Comparison of ENCODE assay signal across 16 mouse cellular contexts in the genomic region with DNA sequence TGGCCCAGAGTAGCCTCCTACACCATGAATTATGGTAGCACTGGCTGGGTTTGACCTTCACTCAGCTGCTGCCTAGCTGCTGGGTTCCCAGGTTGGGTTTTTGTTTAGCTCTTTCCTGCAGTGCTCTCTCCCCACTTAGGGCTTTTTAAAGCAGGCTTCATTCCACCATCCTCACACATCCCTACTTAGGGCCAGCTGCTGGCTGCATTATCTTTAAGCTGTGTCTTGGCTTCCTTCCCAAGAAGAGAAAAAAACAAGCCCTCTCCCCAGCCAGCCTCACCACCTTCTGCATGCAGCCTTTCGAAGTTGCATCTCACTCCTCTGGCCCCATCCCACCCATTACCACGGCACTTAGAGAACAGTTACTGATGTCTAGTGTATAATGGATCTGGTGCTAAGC. TPM values are rescaled to one million over a fixed set of nuclear protein-coding genes. Genes with fewer than 3 reads are reported as not detected.
DNase-seq lines count a peak whose midpoint lies in the region; ATAC-seq lines count a peak whose summit lies in the region.
"Had no signal": no experiment of that assay in that cellular context is flagged by ENCODE, and none has a peak within 500 bp of the region (broad histone marks: within the 10 kb centered on the region; RNA-seq: fewer than 3 reads in every experiment).

No protein-coding gene starts in this region.

- H3K9ac ChIP-seq in heart, embryonic 16.5 days (ENCODE audit: low read length), result no peak overlapping the region
- H3K9ac ChIP-seq in neural tube, embryonic 13.5 days, result no peak overlapping the region; the same call in 1 of the 2 replicates
- H3K9ac ChIP-seq in neural tube, embryonic 15.5 days (replicated peaks), result no peak overlapping the region
- no peak overlapping the region for H3K9ac ChIP-seq in forebrain, embryonic 13.5 days

- no peaks in the 10 kb centered on the region for H3K36me3 ChIP-seq in heart, embryonic 16.5 days (ENCODE audit: control insufficient read depth, insufficient read depth)
- no peaks in the 10 kb centered on the region for H3K36me3 ChIP-seq in neural tube, embryonic 13.5 days
- no peaks in the 10 kb centered on the region for H3K36me3 ChIP-seq in neural tube, embryonic 15.5 days
- H3K36me3 ChIP-seq in forebrain, embryonic 13.5 days (ENCODE audit: poor library complexity, severe bottlenecking), result no peaks in the 10 kb centered on the region

- H3K27me3 ChIP-seq in heart, embryonic 16.5 days (ENCODE audit: control insufficient read depth, insufficient read depth, low read length), result peaks cover 28% of the 10 kb centered on the region
- peaks cover 44% of the 10 kb centered on the region for H3K27me3 ChIP-seq in neural tube, embryonic 13.5 days
- H3K27me3 ChIP-seq in neural tube, embryonic 15.5 days (replicated peaks), result peaks cover 36% of the 10 kb centered on the region
- peaks cover 39% of the 10 kb centered on the region for H3K27me3 ChIP-seq in forebrain, embryonic 13.5 days

- no peak for DNase-seq in heart, adult 8-10 months (ENCODE audit: low spot score)
- DNase-seq in ovary, adult 18-20 months (ENCODE audit: low spot score), result no peak
- DNase-seq in embryo, embryonic 11 days, result no peak
- DNase-seq: cerebellum, adult 8-10 months; heart, adult 11 months; kidney, adult 11 months; lung, postnatal 14 days; right cerebral cortex, postnatal 4 days had no signal

- ATAC-seq in heart, embryonic 16.5 days (replicated peaks; ENCODE audit: extremely low read depth, insufficient read depth, low FRiP score), result peak; percentile 63
- ATAC-seq in neural tube, embryonic 13.5 days (ENCODE audit: low read depth), result peak; percentile 36; the same call in 1 of the 2 replicates
- no peak for ATAC-seq in neural tube, embryonic 15.5 days (ENCODE audit: low FRiP score)
- ATAC-seq in forebrain, embryonic 13.5 days, result 0 out of 2 replicates have a peak, but pooled peaks have one; percentile 9
- ATAC-seq: Patski had no signal

- WGBS in heart, embryonic 16.5 days, result 14% methylated on average over 2 of the region's 2 CpGs
- WGBS in neural tube, embryonic 13.5 days, result 13% methylated on average over 2 of the region's 2 CpGs
- WGBS in neural tube, embryonic 15.5 days, result 19% methylated on average over 2 of the region's 2 CpGs
- WGBS in forebrain, embryonic 13.5 days, result 29% methylated on average over 2 of the region's 2 CpGs

- H3K27ac ChIP-seq in heart, embryonic 16.5 days (ENCODE audit: low read length), result peak overlapping the region; percentile 65
- H3K27ac ChIP-seq in neural tube, embryonic 13.5 days (replicated peaks), result peak overlapping the region; percentile 77
- H3K27ac ChIP-seq in neural tube, embryonic 15.5 days (replicated peaks), result no peak overlapping the region
- H3K27ac ChIP-seq in forebrain, embryonic 13.5 days, result no peak overlapping the region

- no peak overlapping the region for H3K4me3 ChIP-seq in heart, embryonic 16.5 days (ENCODE audit: low read length)
- H3K4me3 ChIP-seq in neural tube, embryonic 13.5 days, result no peak overlapping the region
- no peak overlapping the region for H3K4me3 ChIP-seq in neural tube, embryonic 15.5 days (replicated peaks)
- H3K4me3 ChIP-seq in forebrain, embryonic 13.5 days, result no peak overlapping the region

- H3K9me3 ChIP-seq in heart, embryonic 16.5 days (replicated peaks; ENCODE audit: control insufficient read depth, low read length), result no peaks in the 10 kb centered on the region
- no peaks in the 10 kb centered on the region for H3K9me3 ChIP-seq in neural tube, embryonic 13.5 days
- no peaks in the 10 kb centered on the region for H3K9me3 ChIP-seq in neural tube, embryonic 15.5 days (replicated peaks)
- no peaks in the 10 kb centered on the region for H3K9me3 ChIP-seq in forebrain, embryonic 13.5 days (replicated peaks)

- no peak overlapping the region for H3K4me2 ChIP-seq in heart, embryonic 16.5 days (ENCODE audit: low read depth, low read length)
- no peak overlapping the region for H3K4me2 ChIP-seq in neural tube, embryonic 13.5 days
- no peak overlapping the region for H3K4me2 ChIP-seq in neural tube, embryonic 15.5 days
- no peak overlapping the region for H3K4me2 ChIP-seq in forebrain, embryonic 13.5 days

- H3K4me1 ChIP-seq in heart, embryonic 16.5 days (ENCODE audit: control insufficient read depth, insufficient read depth, low read length), result peaks cover 23% of the 10 kb centered on the region
- peaks cover 50% of the 10 kb centered on the region for H3K4me1 ChIP-seq in neural tube, embryonic 13.5 days (replicated peaks)
- H3K4me1 ChIP-seq in neural tube, embryonic 15.5 days, result peaks cover 28% of the 10 kb centered on the region
- H3K4me1 ChIP-seq in forebrain, embryonic 13.5 days, result peaks cover 43% of the 10 kb centered on the region

RNA-seq across cellular contexts. Expression of a gene that starts 2.9 kb away (rescaled TPM):
- polyA plus RNA-seq in heart, embryonic 16.5 days (2015; fragmentation: Nextera tagmentation; extraction: Ambion mirVana), result 43.1 and 46.8 TPM in 2 replicates
- 10 to 100 TPM; 31.4 to 49.0 (median 42.7) TPM for total RNA-seq in heart, adult 8-10 months (2022)
- 35.7 and 38.8 TPM in 2 replicates for polyA plus RNA-seq in neural tube, embryonic 13.5 days (2015; fragmentation: Nextera tagmentation; extraction: Ambion mirVana)
- 34.8 and 45.9 TPM in 2 replicates for polyA plus RNA-seq in neural tube, embryonic 15.5 days (2015; fragmentation: Nextera tagmentation; extraction: Ambion mirVana)
- polyA plus RNA-seq in forebrain, embryonic 13.5 days (2015; fragmentation: Nextera tagmentation; extraction: Ambion mirVana), result 18.5 and 23.1 TPM in 2 replicates

RNA-seq across cellular contexts. Expression of a gene that starts 33.0 kb away (rescaled TPM):
- polyA plus RNA-seq in heart, embryonic 16.5 days (2015; fragmentation: Nextera tagmentation; extraction: Ambion mirVana), result 2.1 and 2.7 TPM in 2 replicates
- total RNA-seq in heart, adult 8-10 months (2022), result not detected
- 0.22 TPM in 1 of 2 replicates, not detected in the other for polyA plus RNA-seq in neural tube, embryonic 13.5 days (2015; fragmentation: Nextera tagmentation; extraction: Ambion mirVana)
- polyA plus RNA-seq in neural tube, embryonic 15.5 days (2015; fragmentation: Nextera tagmentation; extraction: Ambion mirVana), result 0.24 and 0.57 TPM in 2 replicates
- 0.18 and 0.41 TPM in 2 replicates for polyA plus RNA-seq in forebrain, embryonic 13.5 days (2015; fragmentation: Nextera tagmentation; extraction: Ambion mirVana)
- total RNA-seq: left cerebral cortex, adult 18-20 months; liver, adult 2 months had no signal
- polyA plus RNA-seq: large intestine, adult 2 months; liver, adult 2 months had no signal

RNA-seq across cellular contexts. Expression of a gene that starts 45.8 kb away (rescaled TPM):
- 7.2 and 8.4 TPM in 2 replicates for polyA plus RNA-seq in heart, embryonic 16.5 days (2015; fragmentation: Nextera tagmentation; extraction: Ambion mirVana)
- total RNA-seq in heart, adult 8-10 months (2022), result 1 to 10 TPM; 2.5 to 4.0 (median 3.1) TPM
- polyA plus RNA-seq in neural tube, embryonic 13.5 days (2015; fragmentation: Nextera tagmentation; extraction: Ambion mirVana), result 3.3 and 3.7 TPM in 2 replicates
- 3.4 and 5.2 TPM in 2 replicates for polyA plus RNA-seq in neural tube, embryonic 15.5 days (2015; fragmentation: Nextera tagmentation; extraction: Ambion mirVana)
- 0.52 and 0.71 TPM in 2 replicates for polyA plus RNA-seq in forebrain, embryonic 13.5 days (2015; fragmentation: Nextera tagmentation; extraction: Ambion mirVana)

RNA-seq across cellular contexts. Expression of a gene that starts 46.5 kb away (rescaled TPM):
- 211 and 253 TPM in 2 replicates for polyA plus RNA-seq in heart, embryonic 16.5 days (2015; fragmentation: Nextera tagmentation; extraction: Ambion mirVana)
- total RNA-seq in heart, adult 8-10 months (2022), result 1 to 10 TPM; 1.5 to 4.3 (median 3.4) TPM
- polyA plus RNA-seq in neural tube, embryonic 13.5 days (2015; fragmentation: Nextera tagmentation; extraction: Ambion mirVana), result 289 and 336 TPM in 2 replicates
- 161 and 243 TPM in 2 replicates for polyA plus RNA-seq in neural tube, embryonic 15.5 days (2015; fragmentation: Nextera tagmentation; extraction: Ambion mirVana)
- 609 and 621 TPM in 2 replicates for polyA plus RNA-seq in forebrain, embryonic 13.5 days (2015; fragmentation: Nextera tagmentation; extraction: Ambion mirVana)
- total RNA-seq: liver, adult 2 months had no signal

RNA-seq across cellular contexts. Expression of a gene that starts 51.5 kb away (rescaled TPM):
- polyA plus RNA-seq in heart, embryonic 16.5 days (2015; fragmentation: Nextera tagmentation; extraction: Ambion mirVana), result not detected in 2 replicates
- total RNA-seq in heart, adult 8-10 months (2022), result not detected
- 1.2 and 1.5 TPM in 2 replicates for polyA plus RNA-seq in neural tube, embryonic 13.5 days (2015; fragmentation: Nextera tagmentation; extraction: Ambion mirVana)
- polyA plus RNA-seq in neural tube, embryonic 15.5 days (2015; fragmentation: Nextera tagmentation; extraction: Ambion mirVana), result 1.4 and 1.5 TPM in 2 replicates
- 0.83 and 0.88 TPM in 2 replicates for polyA plus RNA-seq in forebrain, embryonic 13.5 days (2015; fragmentation: Nextera tagmentation; extraction: Ambion mirVana)
- total RNA-seq: liver, adult 2 months had no signal
- polyA plus RNA-seq: liver, adult 2 months; Patski had no signal

Comparison
In these comparisons a context has a peak if more than half of its experiments do, and no peak if none do; other contexts are left out.
1. H3K27ac ChIP-seq: peak in heart, embryonic 16.5 days (single experiment) and neural tube, embryonic 13.5 days (single experiment); none in neural tube, embryonic 15.5 days (single experiment) and forebrain, embryonic 13.5 days (single experiment).